Mouse (Mus musculus) liver, embryonic 12.5 days (tissue): Measurements from ENCODE around the gene Tdrd5. TPM values are rescaled to one million over a fixed set of nuclear protein-coding genes. Genes with fewer than 3 reads are reported as not detected.
A peak's percentile ranks its signal among the peaks of the same experiment; 100 is the strongest.
"Not testable (repeated sequence)": the region's sequence is repeated elsewhere in the genome, so short reads cannot be mapped to it uniquely, and the experiment has no call there.

ENCODE experiments used
- ATAC-seq: fragments of 200-750 bp; cut with Nextera tagmentation; 2 replicates; pipeline ENCODE4 v1.8.0; 2017; ENCODE audit warnings: moderate number of reproducible peaks, mild to moderate bottlenecking, moderate library complexity
- H3K27ac ChIP-seq: fragments of 300-500 bp; sonication (generic); 2 replicates; pipeline ENCODE4 v1.5.1; 2016; ENCODE audit warnings: mild to moderate bottlenecking
- H3K27me3 ChIP-seq: fragments of 300-500 bp; sonication (generic); replicated peaks from 2 replicates; pipeline ENCODE4 v1.6.1; 2016; ENCODE audit warnings: mild to moderate bottlenecking, moderate library complexity
- H3K36me3 ChIP-seq: fragments of 300-500 bp; sonication (generic); 2 replicates; pipeline ENCODE4 v1.6.1; 2016; ENCODE audit warnings: mild to moderate bottlenecking, moderate library complexity
- H3K4me1 ChIP-seq: fragments of 300-500 bp; sonication (generic); 2 replicates; pipeline ENCODE4 v1.6.1; 2016
- H3K4me2 ChIP-seq: fragments of 300-500 bp; sonication (generic); 2 replicates; pipeline ENCODE4 v1.6.1; 2016; ENCODE audit warnings: mild to moderate bottlenecking, moderate library complexity
- H3K4me3 ChIP-seq: fragments of 300-500 bp; sonication (generic); 2 replicates; pipeline ENCODE4 v1.5.1; 2016; ENCODE audit warnings: mild to moderate bottlenecking, moderate library complexity
- H3K9ac ChIP-seq: fragments of 300-500 bp; sonication (generic); 2 replicates; pipeline ENCODE4 v1.6.1; 2016; ENCODE audit warnings: mild to moderate bottlenecking, moderate library complexity
- H3K9me3 ChIP-seq: fragments of 300-500 bp; sonication (generic); replicated peaks from 2 replicates; pipeline ENCODE4 v1.6.1; 2016; ENCODE audit warnings: mild to moderate bottlenecking, moderate library complexity
- WGBS: fragments of 180-500 bp; shearing (Covaris S2); methylation state at CpG from one replicate; pipeline ENCODE4 v1.1.7; 2016; ENCODE audit not compliant: insufficient replicate concordance; 5-methylcytosine and 5-hydroxymethylcytosine counted together
- polyA plus RNA-seq: library from polyadenylated mRNA; unstranded; fragments of >200 nt; fragmentation: Nextera tagmentation; extraction: Ambion mirVana; gene quantifications from 2 replicates; pipeline ENCODE4 v1.2.1, GENCODE M21; 2016

The Tdrd5 gene
- 0.10 and 0.30 TPM in 2 replicates for polyA plus RNA-seq

GRCm38 (mm10) chr1:156302911-156303749 lies at the start of gene Tdrd5:
Tdrd5 (minus strand) TSS chr1:156303664.
- Histone ChIP-seq H3K4me1 (peaks cover 9% of the 10 kb centered on the region), H3K4me2 (peak within 1 kb of the TSS; percentile 78), H3K36me3 (no peaks in the 10 kb centered on the region), H3K9ac (0 out of 2 replicates have a peak within 1 kb of the TSS, but pooled peaks have one; percentile 41), H3K4me3 (peak within 1 kb of the TSS; percentile 59), H3K9me3 (no peaks in the 10 kb centered on the region), H3K27me3 (peaks cover 71% of the 10 kb centered on the region), H3K27ac (no peak within 1 kb of the TSS)
- ATAC-seq: no peak; the same call in 1 of the 2 replicates
- WGBS: under 1% methylated on average over 85 of the region's 85 CpGs

GRCm38 (mm10) chr1:156352466-156352865 lies 49.0 kb upstream of the Tdrd5 start:
- no peak for ATAC-seq
- no peak overlapping the region for H3K9ac ChIP-seq
- 71% methylated on average over 2 of the region's 2 CpGs for WGBS
- H3K36me3 ChIP-seq: no peaks in the 10 kb centered on the region
- no peaks in the 10 kb centered on the region for H3K27me3 ChIP-seq
- no peak overlapping the region for H3K27ac ChIP-seq
- no peaks in the 10 kb centered on the region for H3K9me3 ChIP-seq
- H3K4me3 ChIP-seq: no peak overlapping the region
- H3K4me2 ChIP-seq: no peak overlapping the region
- no peaks in the 10 kb centered on the region for H3K4me1 ChIP-seq

GRCm38 (mm10) chr1:156350441-156350840 lies 47.0 kb upstream of the Tdrd5 start:
- Histone ChIP-seq H3K4me1 (no peaks in the 10 kb centered on the region), H3K4me3 (no peak overlapping the region), H3K27ac (no peak overlapping the region), H3K9ac (no peak overlapping the region), H3K27me3 (no peaks in the 10 kb centered on the region), H3K4me2 (no peak overlapping the region), H3K9me3 (no peaks in the 10 kb centered on the region), H3K36me3 (no peaks in the 10 kb centered on the region)
- WGBS: 64% methylated on average over 4 of the region's 4 CpGs
- no peak for ATAC-seq

- Histone ChIP-seq H3K9ac (no peak overlapping the region), H3K4me1 (no peaks in the 10 kb centered on the region), H3K27ac (no peak overlapping the region), H3K27me3 (no peaks in the 10 kb centered on the region), H3K4me2 (no peak overlapping the region), H3K9me3 (no peaks in the 10 kb centered on the region), H3K36me3 (no peaks in the 10 kb centered on the region), H3K4me3 (no peak overlapping the region)
- no peak for ATAC-seq
- WGBS: 54% methylated on average over 4 of the region's 4 CpGs
Observed at GRCm38 (mm10) chr1:156349031-156349430, 45.6 kb upstream of the Tdrd5 start.

GRCm38 (mm10) chr1:156345633-156346032 lies 42.2 kb upstream of the Tdrd5 start:
- H3K4me1 ChIP-seq: no peaks in the 10 kb centered on the region
- 80% methylated on average over 4 of the region's 4 CpGs for WGBS
- ATAC-seq: no peak

GRCm38 (mm10) chr1:156344433-156344832 lies 41.0 kb upstream of the Tdrd5 start:
- 45% methylated on average over 4 of the region's 4 CpGs for WGBS

More at GRCm38 (mm10) chr1:156345633-156346032, 42.2 kb upstream of the Tdrd5 start:
- H3K27me3 ChIP-seq: no peaks in the 10 kb centered on the region
- H3K27ac ChIP-seq: no peak overlapping the region
- H3K4me3 ChIP-seq: no peak overlapping the region
- no peak overlapping the region for H3K4me2 ChIP-seq
- H3K9me3 ChIP-seq: no peaks in the 10 kb centered on the region
- H3K36me3 ChIP-seq: no peaks in the 10 kb centered on the region
- H3K9ac ChIP-seq: no peak overlapping the region

GRCm38 (mm10) chr1:156340847-156341246 lies 37.4 kb upstream of the Tdrd5 start:
- Histone ChIP-seq H3K9me3 (no peaks in the 10 kb centered on the region), H3K4me1 (no peaks in the 10 kb centered on the region), H3K27ac (no peak overlapping the region), H3K4me2 (no peak overlapping the region), H3K27me3 (no peaks in the 10 kb centered on the region), H3K36me3 (no peaks in the 10 kb centered on the region), H3K9ac (no peak overlapping the region), H3K4me3 (no peak overlapping the region)
- ATAC-seq: no peak
- 53% methylated on average over 4 of the region's 4 CpGs for WGBS

More at GRCm38 (mm10) chr1:156344433-156344832, 41.0 kb upstream of the Tdrd5 start:
- H3K9ac ChIP-seq: no peak overlapping the region
- no peaks in the 10 kb centered on the region for H3K27me3 ChIP-seq
- no peaks in the 10 kb centered on the region for H3K4me1 ChIP-seq
- no peaks in the 10 kb centered on the region for H3K9me3 ChIP-seq
- no peak overlapping the region for H3K4me3 ChIP-seq
- no peak overlapping the region for H3K27ac ChIP-seq
- H3K4me2 ChIP-seq: no peak overlapping the region
- no peak for ATAC-seq
- no peaks in the 10 kb centered on the region for H3K36me3 ChIP-seq

GRCm38 (mm10) chr1:156323126-156323525 lies 19.7 kb upstream of the Tdrd5 start:
- ATAC-seq: no peak
- H3K36me3 ChIP-seq: no peaks in the 10 kb centered on the region
- no peak overlapping the region for H3K4me2 ChIP-seq
- H3K27me3 ChIP-seq: no peaks in the 10 kb centered on the region
- no peak overlapping the region for H3K9ac ChIP-seq
- H3K4me1 ChIP-seq: no peaks in the 10 kb centered on the region
- H3K27ac ChIP-seq: no peak overlapping the region
- H3K9me3 ChIP-seq: no peaks in the 10 kb centered on the region
- WGBS: 72% methylated on average over 9 of the region's 9 CpGs
- H3K4me3 ChIP-seq: no peak overlapping the region

GRCm38 (mm10) chr1:156310630-156311029 lies 7.2 kb upstream of the Tdrd5 start, which contains the start of gene Nphs2:
Nphs2 (plus strand) TSS chr1:156310727.
- WGBS: 5% methylated on average over 29 of the region's 29 CpGs
- ATAC-seq: no peak
- Histone ChIP-seq H3K4me1 (no peaks in the 10 kb centered on the region), H3K36me3 (no peaks in the 10 kb centered on the region), H3K27ac (no peak within 1 kb of the TSS), H3K9ac (no peak within 1 kb of the TSS), H3K4me2 (peak within 1 kb of the TSS; percentile 45), H3K9me3 (no peaks in the 10 kb centered on the region), H3K4me3 (peak within 1 kb of the TSS; percentile 14; the same call in 1 of the 2 replicates), H3K27me3 (peaks cover 63% of the 10 kb centered on the region)

GRCm38 (mm10) chr1:156308595-156308994 lies 5.1 kb upstream of the Tdrd5 start:
- H3K4me2 ChIP-seq: no peak overlapping the region
- no peak overlapping the region for H3K9ac ChIP-seq
- WGBS: 28% methylated on average over 1 of the region's 1 CpGs
- no peak for ATAC-seq
- no peak overlapping the region for H3K4me3 ChIP-seq
- peaks cover under 1% of the 10 kb centered on the region; the same call in 1 of the 2 replicates for H3K4me1 ChIP-seq
- peaks cover 83% of the 10 kb centered on the region for H3K27me3 ChIP-seq
- no peak overlapping the region for H3K27ac ChIP-seq
- no peaks in the 10 kb centered on the region for H3K9me3 ChIP-seq
- H3K36me3 ChIP-seq: no peaks in the 10 kb centered on the region

- H3K4me1 ChIP-seq: no peaks in the 10 kb centered on the region
- H3K27ac ChIP-seq: no peak overlapping the region
- WGBS: 81% methylated on average over 6 of the region's 6 CpGs
- no peak overlapping the region for H3K9ac ChIP-seq
- H3K36me3 ChIP-seq: no peaks in the 10 kb centered on the region
- no peaks in the 10 kb centered on the region for H3K9me3 ChIP-seq
- no peaks in the 10 kb centered on the region for H3K27me3 ChIP-seq
- no peak overlapping the region for H3K4me2 ChIP-seq
- H3K4me3 ChIP-seq: no peak overlapping the region
- no peak for ATAC-seq
Observed at GRCm38 (mm10) chr1:156290016-156290415, 13.4 kb downstream of the Tdrd5 start.

- not testable (repeated sequence) for H3K36me3 ChIP-seq, ATAC-seq, H3K9me3 ChIP-seq, H3K27ac ChIP-seq, H3K9ac ChIP-seq, H3K4me3 ChIP-seq, H3K4me1 ChIP-seq, H3K4me2 ChIP-seq, H3K27me3 ChIP-seq
- 18% methylated on average over 10 of the region's 10 CpGs for WGBS
Observed at GRCm38 (mm10) chr1:156289222-156289587, 14.3 kb downstream of the Tdrd5 start.
